Mouse (Mus musculus): ENCODE measurements around the gene Exosc6.

DNA sequence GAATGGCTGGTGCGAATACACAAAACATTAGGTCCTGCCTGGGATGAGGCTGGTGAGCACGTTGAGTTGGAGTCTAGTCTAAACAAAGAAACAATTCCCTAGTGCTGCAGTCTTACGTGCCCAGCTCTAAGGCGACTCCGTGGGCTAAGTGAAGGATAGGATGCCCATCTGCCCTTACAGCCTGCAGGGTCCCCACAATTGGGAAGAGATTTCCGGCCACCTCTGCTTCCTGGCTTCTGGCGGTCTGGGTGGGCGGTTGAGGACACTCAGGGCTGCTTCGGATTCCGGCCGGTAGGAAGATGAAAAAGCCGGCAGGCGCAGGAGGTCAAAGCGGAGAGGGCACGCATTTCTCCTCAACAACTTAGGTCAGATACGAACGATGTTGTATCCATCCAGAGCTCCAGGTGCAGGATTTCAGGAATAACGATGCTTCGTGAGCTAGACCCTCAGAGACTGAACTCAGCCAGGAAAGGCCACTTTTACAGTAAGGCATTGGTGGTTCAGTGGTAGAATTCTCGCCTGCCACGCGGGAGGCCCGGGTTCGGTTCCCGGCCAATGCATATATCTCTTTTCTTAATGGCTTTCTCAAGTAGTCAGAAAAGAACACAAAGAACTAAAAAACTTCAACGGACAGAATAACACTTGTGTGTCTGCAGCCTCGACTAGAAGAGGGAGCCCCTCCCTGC is 6.1 kb downstream of the Exosc6 start:
- no peak for TF ChIP-seq POLR2A (IDR thresholded peaks at IDR 0.05; ENCODE audit: low read depth, low read length)
- no peak for TF ChIP-seq CTCF (IDR thresholded peaks at IDR 0.05; ENCODE audit: extremely low read depth, insufficient read depth, insufficient read length, insufficient replicate concordance)

Data from spleen, adult 2 months (tissue).